Mouse (Mus musculus): Measurements from ENCODE around the gene Zfp82. TPM values are rescaled to one million over a fixed set of nuclear protein-coding genes. Genes with fewer than 3 reads are reported as not detected.
A peak's percentile ranks its signal among the peaks of the same experiment; 100 is the strongest.

Gene Zfp82
- polyA plus RNA-seq, 2 experiments = 0.50 to 1.2 TPM

DNA sequence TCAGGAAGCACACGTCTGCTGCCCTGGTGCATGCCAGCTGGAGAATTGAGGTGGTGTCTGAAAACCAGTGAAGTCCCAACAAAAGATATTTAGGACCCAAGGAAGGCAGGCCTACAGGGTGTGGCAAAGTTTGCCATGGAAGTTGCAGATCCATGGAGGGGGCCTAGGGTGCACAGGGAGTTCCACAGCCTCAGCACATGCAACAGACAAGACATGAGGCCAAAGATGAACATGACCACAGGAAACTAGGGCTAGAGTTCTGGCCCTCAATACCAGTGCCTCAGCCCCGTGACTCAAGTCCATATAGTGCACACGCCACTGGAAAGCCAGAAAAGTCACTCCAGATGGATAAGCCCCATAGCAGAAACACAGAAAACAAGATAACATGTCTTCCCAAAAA, 44.1 kb downstream of the Zfp82 start:
- ATAC-seq (ENCODE audit: insufficient read depth) = no peak
- peaks cover 10% of the 10 kb centered on the region for H3K36me3 ChIP-seq (replicated peaks; ENCODE audit: control insufficient read depth, insufficient read depth, low read depth)
- WGBS (ENCODE audit: insufficient replicate concordance) = 57% methylated on average over 3 of the region's 3 CpGs

DNA sequence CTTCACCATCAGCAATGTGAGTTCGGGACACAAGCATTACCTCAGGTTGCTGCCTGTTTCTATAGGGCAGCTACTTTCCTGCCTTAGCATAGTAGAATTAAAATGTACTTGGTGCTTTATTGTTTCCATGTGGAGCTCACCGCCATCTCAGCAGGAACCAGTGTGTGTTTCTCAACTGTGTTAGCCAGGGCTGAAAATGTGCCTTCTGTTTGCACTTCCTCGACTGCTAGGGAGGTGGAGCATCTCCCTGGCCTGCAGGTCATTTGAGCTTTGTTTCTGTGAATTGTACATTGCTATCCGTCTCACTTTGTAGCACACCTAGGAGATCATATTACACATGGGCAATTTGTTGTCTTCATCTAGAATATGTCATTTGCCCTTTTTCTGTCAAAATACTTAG, 45.4 kb downstream of the Zfp82 start:
- WGBS (ENCODE audit: insufficient replicate concordance) = 66% methylated on average over 4 of the region's 4 CpGs
- no peak overlapping the region for H3K4me2 ChIP-seq (ENCODE audit: low read depth)
- no peak overlapping the region for H3K9ac ChIP-seq (replicated peaks)
- H3K4me3 ChIP-seq (ENCODE audit: insufficient read depth in 1 of 2, low read depth in 2 of 2, low read length in 2 of 2) = no peak overlapping the region
- no peak overlapping the region for H3K27ac ChIP-seq
- ATAC-seq (ENCODE audit: insufficient read depth) = no peak
- H3K9me3 ChIP-seq (ENCODE audit: control insufficient read depth, low read length) = no peaks in the 10 kb centered on the region
- H3K36me3 ChIP-seq (replicated peaks; ENCODE audit: control insufficient read depth, insufficient read depth, low read depth) = peaks cover 21% of the 10 kb centered on the region
- H3K4me1 ChIP-seq (replicated peaks; ENCODE audit: control insufficient read depth in 2 of 2, insufficient read depth in 2 of 2, low read length in 1 of 2) = no peaks in the 10 kb centered on the region
- no peak for TF ChIP-seq EP300 (IDR thresholded peaks at IDR 0.05; ENCODE audit: low read depth)
- TF ChIP-seq CTCF (IDR thresholded peaks at IDR 0.05; ENCODE audit: low read depth) = no peak
- no peak for DNase-seq (ENCODE audit: low read depth in 3 of 3, low spot score in 3 of 3)
- no peaks in the 10 kb centered on the region for H3K27me3 ChIP-seq (ENCODE audit: control insufficient read depth, insufficient read depth, low read length)

More for the DNA sequence above, 44.1 kb downstream of the Zfp82 start:
- H3K27ac ChIP-seq = no peak overlapping the region
- no peak overlapping the region for H3K4me2 ChIP-seq (ENCODE audit: low read depth)
- no peak overlapping the region for H3K4me3 ChIP-seq (ENCODE audit: insufficient read depth in 1 of 2, low read depth in 2 of 2, low read length in 2 of 2)
- H3K9ac ChIP-seq (replicated peaks) = no peak overlapping the region
- no peak for TF ChIP-seq EP300 (IDR thresholded peaks at IDR 0.05; ENCODE audit: low read depth)
- TF ChIP-seq CTCF (IDR thresholded peaks at IDR 0.05; ENCODE audit: low read depth) = no peak
- no peak for DNase-seq (ENCODE audit: low read depth in 3 of 3, low spot score in 3 of 3)
- no peaks in the 10 kb centered on the region for H3K9me3 ChIP-seq (ENCODE audit: control insufficient read depth, low read length)
- no peaks in the 10 kb centered on the region for H3K4me1 ChIP-seq (replicated peaks; ENCODE audit: control insufficient read depth in 2 of 2, insufficient read depth in 2 of 2, low read length in 1 of 2)
- H3K27me3 ChIP-seq (ENCODE audit: control insufficient read depth, insufficient read depth, low read length) = no peaks in the 10 kb centered on the region

GRCm38 (mm10) chr7:30025358-30025757, 47.3 kb downstream of the Zfp82 start:
- WGBS (ENCODE audit: insufficient replicate concordance) = 77% methylated on average over 5 of the region's 5 CpGs
- Histone ChIP-seq H3K9me3 (ENCODE audit: control insufficient read depth, low read length) (no peaks in the 10 kb centered on the region), H3K4me3 (ENCODE audit: insufficient read depth in 1 of 2, low read depth in 2 of 2, low read length in 2 of 2) (no peak overlapping the region), H3K4me2 (ENCODE audit: low read depth) (no peak overlapping the region), H3K27ac (no peak overlapping the region), H3K27me3 (ENCODE audit: control insufficient read depth, insufficient read depth, low read length) (no peaks in the 10 kb centered on the region), H3K36me3 (replicated peaks; ENCODE audit: control insufficient read depth, insufficient read depth, low read depth) (peaks cover 27% of the 10 kb centered on the region), H3K4me1 (replicated peaks; ENCODE audit: control insufficient read depth in 2 of 2, insufficient read depth in 2 of 2, low read length in 1 of 2) (no peaks in the 10 kb centered on the region), H3K9ac (replicated peaks) (no peak overlapping the region)
- TF ChIP-seq EP300 (IDR thresholded peaks at IDR 0.05; ENCODE audit: low read depth) (no peak), CTCF (IDR thresholded peaks at IDR 0.05; ENCODE audit: low read depth) (peak; percentile 40; the same call in 1 of the 2 replicates)
- ATAC-seq (ENCODE audit: insufficient read depth) (no peak), DNase-seq (ENCODE audit: low read depth in 3 of 3, low spot score in 3 of 3) (no peak)

- no peaks in the 10 kb centered on the region for H3K27me3 ChIP-seq (ENCODE audit: control insufficient read depth, insufficient read depth, low read length)
- H3K9ac ChIP-seq (replicated peaks) = no peak overlapping the region
- DNase-seq (ENCODE audit: low read depth in 3 of 3, low spot score in 3 of 3) (no peak), ATAC-seq (ENCODE audit: insufficient read depth) (no peak)
- H3K9me3 ChIP-seq (ENCODE audit: control insufficient read depth, low read length) = no peaks in the 10 kb centered on the region
- H3K4me3 ChIP-seq (ENCODE audit: insufficient read depth in 1 of 2, low read depth in 2 of 2, low read length in 2 of 2) = no peak overlapping the region
- H3K27ac ChIP-seq = no peak overlapping the region
- peaks cover 29% of the 10 kb centered on the region for H3K36me3 ChIP-seq (replicated peaks; ENCODE audit: control insufficient read depth, insufficient read depth, low read depth)
- TF ChIP-seq CTCF (IDR thresholded peaks at IDR 0.05; ENCODE audit: low read depth) = no peak
- TF ChIP-seq EP300 (IDR thresholded peaks at IDR 0.05; ENCODE audit: low read depth) = no peak
- no peak overlapping the region for H3K4me2 ChIP-seq (ENCODE audit: low read depth)
- H3K4me1 ChIP-seq (replicated peaks; ENCODE audit: control insufficient read depth in 2 of 2, insufficient read depth in 2 of 2, low read length in 1 of 2) = no peaks in the 10 kb centered on the region
- WGBS (ENCODE audit: insufficient replicate concordance) = 65% methylated on average over 8 of the region's 8 CpGs
Observed at GRCm38 (mm10) chr7:30023800-30024199, 48.9 kb downstream of the Zfp82 start.

DNA sequence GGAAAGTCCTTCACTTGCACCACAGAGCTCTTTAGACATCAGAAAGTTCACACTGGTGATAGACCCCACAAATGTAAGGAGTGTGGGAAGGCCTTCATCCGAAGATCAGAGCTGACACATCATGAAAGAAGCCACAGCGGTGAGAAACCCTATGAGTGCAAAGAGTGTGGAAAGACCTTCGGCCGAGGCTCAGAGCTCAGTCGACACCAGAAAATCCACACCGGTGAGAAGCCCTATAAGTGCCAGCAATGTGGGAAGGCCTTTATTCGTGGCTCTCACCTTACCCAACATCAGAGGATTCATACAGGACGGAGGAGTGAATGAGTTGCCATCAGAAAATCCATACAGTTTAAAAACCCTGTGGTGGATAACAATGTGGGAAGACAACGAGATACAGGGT, 49.4 kb downstream of the Zfp82 start:
- no peak for ATAC-seq (ENCODE audit: insufficient read depth)
- no peaks in the 10 kb centered on the region for H3K4me1 ChIP-seq (replicated peaks; ENCODE audit: control insufficient read depth in 2 of 2, insufficient read depth in 2 of 2, low read length in 1 of 2)
- WGBS (ENCODE audit: insufficient replicate concordance) = 86% methylated on average over 9 of the region's 9 CpGs
- H3K27me3 ChIP-seq (ENCODE audit: control insufficient read depth, insufficient read depth, low read length) = no peaks in the 10 kb centered on the region
- H3K9ac ChIP-seq (replicated peaks) = no peak overlapping the region
- DNase-seq (ENCODE audit: low read depth in 3 of 3, low spot score in 3 of 3) = no peak
- peaks cover 33% of the 10 kb centered on the region for H3K36me3 ChIP-seq (replicated peaks; ENCODE audit: control insufficient read depth, insufficient read depth, low read depth)
- H3K4me2 ChIP-seq (ENCODE audit: low read depth) = no peak overlapping the region
- no peak for TF ChIP-seq EP300 (IDR thresholded peaks at IDR 0.05; ENCODE audit: low read depth)
- no peak for TF ChIP-seq CTCF (IDR thresholded peaks at IDR 0.05; ENCODE audit: low read depth)
- H3K27ac ChIP-seq = no peak overlapping the region
- H3K9me3 ChIP-seq (ENCODE audit: control insufficient read depth, low read length) = no peaks in the 10 kb centered on the region
- no peak overlapping the region for H3K4me3 ChIP-seq (ENCODE audit: insufficient read depth in 1 of 2, low read depth in 2 of 2, low read length in 2 of 2)

All from liver, embryonic 14.5 days (tissue).